Mouse (Mus musculus) hindbrain, postnatal 0 days (tissue): ENCODE measurements around the gene Rapgef4. TPM values are rescaled to one million over a fixed set of nuclear protein-coding genes. Genes with fewer than 3 reads are reported as not detected.

Experiments used
- ATAC-seq: fragments of 200-750 bp; cut with Nextera tagmentation; 2 replicates; pipeline ENCODE4 v1.8.0; 2017; ENCODE audit warnings: mild to moderate bottlenecking, moderate TSS enrichment, moderate library complexity
- DNase-seq: peaks from one replicate; pipeline ENCODE4 v3.0.0-alpha.2; 2015; ENCODE audit warnings: low spot score
- H3K27ac ChIP-seq: fragments of 300-500 bp; sonication (generic); 2 replicates; pipeline ENCODE4 v1.5.1; 2014; ENCODE audit warnings: mild to moderate bottlenecking
- H3K27me3 ChIP-seq: fragments of 300-500 bp; sonication (generic); 2 replicates; pipeline ENCODE4 v1.6.1; 2014; ENCODE audit warnings: low read length, mixed read lengths; ENCODE audit not compliant: insufficient read depth
- H3K36me3 ChIP-seq: fragments of 300-500 bp; sonication (generic); 2 replicates; pipeline ENCODE4 v1.6.1; 2014; ENCODE audit warnings: low read length, mixed read lengths; ENCODE audit not compliant: insufficient read depth
- H3K4me1 ChIP-seq: fragments of 300-500 bp; sonication (generic); 2 replicates; pipeline ENCODE4 v1.6.1; 2014; ENCODE audit warnings: antibody characterized with exemption, low read length, mixed read lengths; ENCODE audit not compliant: insufficient read depth
- H3K4me2 ChIP-seq: fragments of 300-500 bp; sonication (generic); 2 replicates; pipeline ENCODE4 v1.6.1; 2014; ENCODE audit warnings: low read depth, mild to moderate bottlenecking, low read length, moderate library complexity, mixed read lengths
- H3K4me3 ChIP-seq: fragments of 300-500 bp; sonication (generic); 2 replicates; pipeline ENCODE4 v1.5.1; 2014; ENCODE audit warnings: low read length
- H3K9ac ChIP-seq: fragments of 300-500 bp; sonication (generic); replicated peaks from 2 replicates; pipeline ENCODE4 v1.6.1; 2014; ENCODE audit warnings: mild to moderate bottlenecking, low read length, moderate library complexity, mixed read lengths
- H3K9me3 ChIP-seq: fragments of 300-500 bp; sonication (generic); 2 replicates; pipeline ENCODE4 v1.6.1; 2016; ENCODE audit warnings: low read length, mixed read lengths
- CTCF ChIP-seq: IDR thresholded peaks from 2 replicates; pipeline ENCODE4 v1.5.1; 2016; ENCODE audit warnings: antibody characterized with exemption, control low read depth, low read depth
- WGBS: fragments of 180-500 bp; shearing (Covaris S2); extraction: QIAGEN DNeasy Blood & Tissue Kit; methylation state at CpG from one replicate; pipeline ENCODE4 v1.1.7; 2014; 5-methylcytosine and 5-hydroxymethylcytosine counted together
- polyA plus RNA-seq: library from polyadenylated mRNA; unstranded; fragments of >200 nt; fragmentation: Nextera tagmentation; extraction: Ambion mirVana; gene quantifications from 2 replicates; pipeline ENCODE4 v1.2.1, GENCODE M21; 2015
- total RNA-seq: library from RNA; depleted of rRNA; stranded (reverse); fragments of >200 nt; gene quantifications from 2 replicates; pipeline ENCODE4 v1.2.3, GENCODE M21; 2014

The Rapgef4 gene
- total and polyA plus RNA-seq, 2 experiments from 2014 or later: 47.3 to 104 TPM

GRCm38 (mm10) chr2:72247819-72248218 lies 266.8 kb downstream of the Rapgef4 start:
- WGBS: 91% methylated on average over 6 of the region's 6 CpGs
- ATAC-seq (no peak), DNase-seq (no peak)
- Histone ChIP-seq H3K4me1 (no peaks in the 10 kb centered on the region), H3K27ac (no peak overlapping the region), H3K4me2 (no peak overlapping the region), H3K9me3 (no peaks in the 10 kb centered on the region), H3K4me3 (no peak overlapping the region), H3K36me3 (no peaks in the 10 kb centered on the region; the same call in 1 of the 2 replicates), H3K27me3 (no peaks in the 10 kb centered on the region), H3K9ac (no peak overlapping the region)
- TF ChIP-seq CTCF: no peak

- no peaks in the 10 kb centered on the region for H3K36me3 ChIP-seq
- DNase-seq (no peak), ATAC-seq (no peak)
- no peaks in the 10 kb centered on the region for H3K4me1 ChIP-seq
- WGBS: 54% methylated on average over 18 of the region's 18 CpGs
- H3K9me3 ChIP-seq: no peaks in the 10 kb centered on the region
- no peaks in the 10 kb centered on the region for H3K27me3 ChIP-seq
- no peak for TF ChIP-seq CTCF
- H3K4me2 ChIP-seq: no peak overlapping the region
- no peak overlapping the region for H3K27ac ChIP-seq
- H3K9ac ChIP-seq: no peak overlapping the region
- H3K4me3 ChIP-seq: no peak overlapping the region
Observed at GRCm38 (mm10) chr2:72252510-72253505, 271.8 kb downstream of the Rapgef4 start.

- Histone ChIP-seq H3K36me3 (no peaks in the 10 kb centered on the region), H3K27ac (no peak overlapping the region), H3K4me3 (no peak overlapping the region), H3K9me3 (no peaks in the 10 kb centered on the region), H3K27me3 (no peaks in the 10 kb centered on the region), H3K4me1 (no peaks in the 10 kb centered on the region), H3K9ac (no peak overlapping the region), H3K4me2 (no peak overlapping the region)
- ATAC-seq (no peak), DNase-seq (no peak)
- 60% methylated on average over 4 of the region's 4 CpGs for WGBS
- TF ChIP-seq CTCF: no peak
Observed at GRCm38 (mm10) chr2:72253882-72254281, 272.8 kb downstream of the Rapgef4 start.

- no peaks in the 10 kb centered on the region for H3K9me3 ChIP-seq
- no peaks in the 10 kb centered on the region for H3K36me3 ChIP-seq
- H3K27ac ChIP-seq: no peak overlapping the region
- ATAC-seq (no peak), DNase-seq (no peak)
- no peak overlapping the region for H3K9ac ChIP-seq
- WGBS: 42% methylated on average over 14 of the region's 14 CpGs
- H3K4me1 ChIP-seq: no peaks in the 10 kb centered on the region
- no peak for TF ChIP-seq CTCF
- H3K27me3 ChIP-seq: no peaks in the 10 kb centered on the region
- peak overlapping the region; percentile 26; the same call in 1 of the 2 replicates for H3K4me2 ChIP-seq
- no peak overlapping the region for H3K4me3 ChIP-seq
Observed at GRCm38 (mm10) chr2:72254813-72255582, 274.0 kb downstream of the Rapgef4 start.

- H3K9ac ChIP-seq: no peak overlapping the region
- DNase-seq (no peak), ATAC-seq (no peak)
- WGBS: 82% methylated on average over 1 of the region's 1 CpGs
- H3K4me2 ChIP-seq: no peak overlapping the region
- H3K36me3 ChIP-seq: no peaks in the 10 kb centered on the region
- H3K4me3 ChIP-seq: no peak overlapping the region
- no peak overlapping the region for H3K27ac ChIP-seq
- H3K9me3 ChIP-seq: no peaks in the 10 kb centered on the region
- H3K27me3 ChIP-seq: no peaks in the 10 kb centered on the region
- H3K4me1 ChIP-seq: no peaks in the 10 kb centered on the region
- TF ChIP-seq CTCF: no peak
Observed at GRCm38 (mm10) chr2:72260704-72261103, 279.7 kb downstream of the Rapgef4 start.

- WGBS: 86% methylated on average over 6 of the region's 6 CpGs
- no peak overlapping the region for H3K27ac ChIP-seq
- H3K36me3 ChIP-seq: no peaks in the 10 kb centered on the region
- H3K9ac ChIP-seq: no peak overlapping the region
- no peak for TF ChIP-seq CTCF
- H3K4me3 ChIP-seq: no peak overlapping the region
- ATAC-seq: no peak
- no peaks in the 10 kb centered on the region for H3K4me1 ChIP-seq
- no peak overlapping the region for H3K4me2 ChIP-seq
- no peaks in the 10 kb centered on the region for H3K27me3 ChIP-seq
- no peak for DNase-seq
- no peaks in the 10 kb centered on the region for H3K9me3 ChIP-seq
Observed at GRCm38 (mm10) chr2:72262814-72263480, 281.9 kb downstream of the Rapgef4 start.
